Mouse (Mus musculus): ENCODE results near the gene Abcg8.

Abcg8 gene

DNA sequence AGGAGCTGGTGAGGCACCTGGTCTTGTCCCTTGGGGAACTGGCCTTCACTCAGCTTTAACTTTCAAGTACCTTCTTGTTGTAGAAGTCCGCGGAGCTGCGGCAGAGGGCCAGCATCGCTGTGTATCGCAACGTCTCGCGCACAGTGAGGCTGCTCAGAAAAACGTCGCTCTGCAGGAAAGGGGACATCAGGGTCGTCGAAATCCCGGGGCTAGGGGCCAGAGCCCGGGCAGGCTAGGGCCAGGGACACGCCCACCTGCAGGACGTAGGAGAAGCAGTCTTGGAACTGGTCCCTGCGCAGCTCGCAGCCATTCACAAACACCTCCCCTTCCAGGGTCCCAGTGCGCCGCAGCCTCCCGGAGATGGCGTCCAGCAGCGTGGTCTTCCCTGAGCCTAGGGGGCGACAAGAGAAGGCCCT, at the start of gene Abcg8:
TSS of gene Abcg8 (plus strand) at position 352 of the 416 bp plus-strand sequence.
- no peak for DNase-seq (ENCODE audit: low spot score)

GRCm38 (mm10) chr17:84626857-84627305, 49.2 kb upstream of the Abcg8 start:
- DNase-seq (ENCODE audit: low spot score): no peak

DNA sequence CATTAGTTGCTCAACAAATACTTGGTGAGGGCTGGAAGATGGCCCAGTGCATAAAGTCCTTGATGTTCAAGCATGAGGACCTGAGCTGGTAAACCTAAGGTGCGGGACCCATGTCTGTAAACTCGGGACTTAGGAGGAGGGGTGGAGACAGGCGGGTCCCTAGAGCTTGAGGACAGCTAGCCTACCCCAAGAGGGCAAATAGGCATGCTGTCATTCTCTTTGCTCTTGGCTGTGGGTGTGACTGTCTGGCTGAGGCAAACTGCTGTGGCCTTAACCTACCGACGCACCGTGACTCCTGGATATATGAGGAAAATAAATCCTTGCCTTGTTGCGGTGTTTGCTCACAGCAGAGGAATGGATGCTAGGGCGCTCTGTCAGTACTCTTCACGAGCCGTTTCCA, 48.4 kb upstream of the Abcg8 start:
- DNase-seq (ENCODE audit: low spot score): no peak

- DNase-seq (ENCODE audit: low spot score): no peak
Observed at GRCm38 (mm10) chr17:84628611-84629010, 47.5 kb upstream of the Abcg8 start.

GRCm38 (mm10) chr17:84631836-84632235, 44.3 kb upstream of the Abcg8 start:
- DNase-seq (ENCODE audit: low spot score): no peak

- no peak for DNase-seq (ENCODE audit: low spot score)
Observed at GRCm38 (mm10) chr17:84633443-84633842, 42.7 kb upstream of the Abcg8 start.

- no peak for DNase-seq (ENCODE audit: low spot score)
Observed at GRCm38 (mm10) chr17:84636328-84636727, 39.8 kb upstream of the Abcg8 start.

DNA sequence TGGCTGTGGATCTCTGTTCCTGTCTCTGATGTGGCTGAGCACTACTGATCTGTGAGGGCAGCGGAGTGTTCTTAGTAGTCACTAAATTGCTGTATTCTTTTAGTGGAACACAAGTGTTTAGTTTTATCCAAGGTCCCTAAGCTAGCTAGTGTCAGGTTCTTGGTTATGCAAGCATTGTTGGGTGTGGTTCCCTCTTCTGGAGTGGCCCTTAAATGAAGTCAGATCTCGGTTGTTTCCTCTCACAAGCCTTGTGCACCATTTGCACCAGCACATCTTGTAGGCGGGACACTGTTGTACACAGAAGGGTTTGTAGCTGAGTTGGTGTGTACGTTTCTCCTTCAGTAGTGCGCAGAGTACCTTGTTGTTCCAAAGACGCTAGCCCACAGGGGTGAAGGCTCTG, 38.1 kb upstream of the Abcg8 start:
- peak; percentile 51 for DNase-seq (ENCODE audit: low spot score)

- no peak for DNase-seq (ENCODE audit: low spot score)
Observed at GRCm38 (mm10) chr17:84639796-84640378, 36.2 kb upstream of the Abcg8 start.

- peak; percentile 25 for DNase-seq (ENCODE audit: low spot score)
Observed at GRCm38 (mm10) chr17:84641893-84642292, 34.2 kb upstream of the Abcg8 start.

DNA sequence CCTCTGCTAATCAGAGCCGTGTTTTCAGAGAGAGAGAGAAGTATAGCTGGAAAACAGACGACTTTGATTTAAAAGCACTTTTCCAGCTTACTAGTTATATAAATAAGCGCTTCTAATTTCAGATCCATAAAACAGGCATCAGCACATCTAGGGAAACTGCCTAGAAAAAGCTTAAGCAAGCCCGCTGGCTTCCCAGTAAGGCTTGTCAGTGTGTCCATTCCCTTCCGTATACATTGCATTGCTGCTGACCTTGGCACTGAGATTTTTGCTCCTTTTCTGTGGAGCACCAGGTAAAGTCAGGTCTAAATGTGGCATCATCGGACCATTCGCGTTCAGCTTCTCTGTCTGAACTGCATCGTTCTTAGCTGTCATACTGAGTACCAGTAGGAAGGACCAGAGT, 33.8 kb upstream of the Abcg8 start:
- no peak for DNase-seq (ENCODE audit: low spot score)

DNA sequence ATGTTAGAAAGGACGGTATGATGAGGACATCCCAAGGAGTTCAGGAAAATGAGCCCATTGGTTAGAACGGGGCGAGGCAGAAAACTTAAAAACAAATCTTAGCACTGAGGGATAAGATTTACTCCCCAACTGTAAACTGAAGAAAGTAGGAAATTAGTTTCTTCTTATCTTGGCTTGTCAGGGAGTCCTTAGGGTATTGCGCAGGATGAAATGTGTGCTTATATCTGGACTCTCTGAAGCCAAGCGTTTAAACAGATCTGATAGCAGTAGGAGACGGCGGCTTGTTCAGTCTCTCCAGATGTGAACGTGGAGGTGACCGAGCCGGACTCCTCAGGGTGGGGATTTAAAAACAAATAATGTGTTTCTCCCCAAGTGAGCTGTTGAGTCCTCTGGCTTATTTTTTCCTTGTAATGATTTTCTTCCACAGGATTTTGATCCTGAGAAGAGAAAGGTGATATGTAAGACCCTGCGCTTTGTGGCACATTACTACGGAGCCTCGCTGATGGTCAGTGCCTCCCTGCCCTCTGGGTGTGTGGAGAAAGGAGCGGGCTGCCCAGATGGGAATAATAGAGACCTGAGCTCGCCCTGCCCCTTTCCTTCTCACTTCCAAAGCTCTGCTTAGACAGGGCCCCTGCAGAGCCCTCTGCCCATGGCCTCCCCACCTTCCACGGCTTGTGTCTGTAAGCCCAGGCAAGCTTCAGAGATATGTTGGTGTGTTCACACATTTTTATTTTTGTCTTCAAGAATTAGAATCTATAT, 31.6 kb upstream of the Abcg8 start:
- no peak for DNase-seq (ENCODE audit: low spot score)

GRCm38 (mm10) chr17:84645119-84645518, 31.0 kb upstream of the Abcg8 start:
- DNase-seq (ENCODE audit: low spot score): no peak

DNA sequence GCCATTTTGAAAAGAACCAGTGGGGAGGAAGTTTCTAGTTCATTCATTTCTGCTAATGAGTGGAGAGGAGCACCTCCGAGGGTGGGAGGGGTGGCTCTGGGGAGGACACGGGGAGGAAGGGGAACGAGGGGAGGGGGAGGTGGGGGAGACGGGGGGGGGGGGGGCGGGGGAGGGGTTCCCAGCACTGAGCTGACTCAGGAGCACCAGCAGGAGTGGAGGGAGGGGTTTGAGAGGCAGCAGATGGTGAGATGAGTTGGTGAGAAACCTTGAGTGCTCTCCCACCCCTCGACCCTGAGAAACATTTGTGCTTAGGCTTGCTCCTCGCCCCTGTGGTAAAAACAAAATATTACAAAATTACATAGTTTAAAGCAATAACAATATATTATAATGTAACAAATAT, 30.2 kb upstream of the Abcg8 start:
- DNase-seq (ENCODE audit: low spot score): no peak

DNA sequence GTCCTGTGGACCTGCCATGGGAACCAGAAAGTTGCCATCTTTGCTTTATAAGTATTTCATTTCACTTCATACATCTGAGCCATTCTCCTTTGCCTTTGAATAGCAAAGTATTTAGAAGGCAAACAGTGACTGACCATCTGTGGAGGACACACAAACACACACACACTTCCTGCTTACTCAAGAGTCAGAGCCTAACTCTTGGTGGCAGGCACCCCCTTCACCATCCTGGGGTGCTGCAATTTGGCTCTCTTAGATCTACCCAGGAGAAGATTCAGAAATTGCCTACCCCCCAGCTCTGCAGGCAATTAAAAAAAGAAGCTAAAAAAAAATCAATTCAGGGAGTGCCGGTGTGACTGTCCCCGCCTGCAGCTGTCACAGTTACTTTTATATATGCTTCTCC, 29.6 kb upstream of the Abcg8 start:
- no peak for DNase-seq (ENCODE audit: low spot score)

DNA sequence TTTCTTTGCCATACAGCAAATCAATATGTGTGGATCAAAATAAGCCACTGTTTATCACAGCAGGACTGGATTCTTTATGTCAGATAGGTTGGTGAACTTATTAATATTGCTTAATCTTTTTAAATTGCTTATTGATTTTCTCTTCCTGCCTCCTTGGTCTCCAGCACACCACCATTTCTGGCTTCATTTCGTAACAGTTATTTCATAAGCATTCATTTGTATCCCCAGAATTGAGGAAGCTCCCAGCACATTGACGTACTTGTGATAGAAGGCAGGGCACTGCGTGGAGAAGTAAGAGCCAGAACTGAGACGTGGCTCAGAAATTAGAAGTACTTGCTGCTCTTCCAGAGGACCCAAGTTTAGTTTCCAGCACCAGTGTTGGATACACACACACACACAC, 28.5 kb upstream of the Abcg8 start:
- DNase-seq (ENCODE audit: low spot score): peak; percentile 21

- DNase-seq (ENCODE audit: low spot score): no peak
Observed at GRCm38 (mm10) chr17:84650302-84651017, 25.6 kb upstream of the Abcg8 start.

GRCm38 (mm10) chr17:84653544-84653943, 22.6 kb upstream of the Abcg8 start:
- DNase-seq (ENCODE audit: low spot score): no peak

DNA sequence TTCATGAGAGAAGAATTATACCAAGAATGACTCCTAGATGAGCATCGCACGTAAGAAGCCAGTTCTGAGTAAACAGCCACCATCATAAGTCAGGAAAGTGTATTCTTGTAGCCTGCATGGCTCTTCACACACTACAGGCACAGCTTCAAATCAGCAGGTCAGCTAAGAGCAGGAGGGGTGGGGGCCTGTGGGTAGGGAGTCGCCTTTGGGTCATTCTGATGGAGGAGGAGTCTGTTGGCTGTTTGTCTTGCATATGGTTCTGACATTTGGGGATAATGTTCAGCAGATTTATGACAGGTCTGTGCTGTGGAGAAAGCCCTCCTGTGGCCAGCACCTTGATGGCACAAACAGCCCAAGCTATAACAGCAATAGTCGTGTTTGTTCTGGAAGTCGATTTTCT, 19.9 kb upstream of the Abcg8 start:
- DNase-seq (ENCODE audit: low spot score): no peak

GRCm38 (mm10) chr17:84656653-84657421, 19.3 kb upstream of the Abcg8 start:
- DNase-seq (ENCODE audit: low spot score): no peak

GRCm38 (mm10) chr17:84657422-84657732, 18.7 kb upstream of the Abcg8 start:
- DNase-seq (ENCODE audit: low spot score): no peak

DNA sequence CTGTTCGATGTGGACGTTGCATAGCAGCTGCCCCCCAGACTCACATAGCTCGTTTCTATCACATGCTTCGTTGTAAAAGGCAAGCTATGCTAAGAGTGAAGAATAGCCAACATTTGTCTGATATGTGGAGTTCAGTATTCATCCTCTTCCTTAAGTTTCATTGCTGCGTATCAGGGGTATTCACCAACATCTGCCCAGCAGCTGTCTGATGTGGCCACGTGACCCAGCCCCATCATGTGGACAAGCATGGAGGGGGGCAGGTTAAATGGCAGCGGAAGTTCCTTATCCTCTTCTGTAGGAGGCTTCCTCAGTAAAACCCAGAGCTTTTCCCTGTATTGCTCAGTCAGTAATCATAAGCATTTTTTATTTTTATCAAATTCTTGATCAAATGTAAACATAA, 18.3 kb upstream of the Abcg8 start:
- DNase-seq (ENCODE audit: low spot score): no peak

DNA sequence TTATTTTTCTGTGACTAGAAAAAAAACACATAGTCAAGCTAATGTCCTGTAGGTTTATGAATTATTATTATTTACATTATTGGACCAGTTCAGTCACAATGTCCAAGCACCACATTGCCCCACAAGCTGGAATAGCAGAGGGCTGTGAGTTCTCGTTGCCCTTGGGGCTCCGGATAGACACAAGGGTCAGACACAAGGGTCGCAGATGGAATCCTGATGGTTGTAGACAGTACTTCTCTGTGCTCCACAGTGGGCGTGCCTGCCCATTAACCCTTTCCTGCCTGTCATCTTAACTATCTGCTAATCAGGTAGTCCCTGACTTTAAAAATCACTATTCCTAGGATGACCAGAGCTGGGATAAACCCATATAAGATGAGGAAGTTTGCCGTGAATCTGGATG, 17.9 kb upstream of the Abcg8 start:
- no peak for DNase-seq (ENCODE audit: low spot score)
